Mouse (Mus musculus) frontal cortex, postnatal 14 days (tissue): ENCODE measurements at regions not wholly inside any gene's neighbourhood (a gene's known extent, or its start where the extent isn't known, plus 50 kb on each side); places are given as distances from the start of the nearest gene placed in this dataset.

Experiments
- DNase-seq, 2 experiments: peaks; one replicate each; pipeline ENCODE4 v3.0.0; 2022; ENCODE audit warnings: low spot score in 2 of 2

DNA sequence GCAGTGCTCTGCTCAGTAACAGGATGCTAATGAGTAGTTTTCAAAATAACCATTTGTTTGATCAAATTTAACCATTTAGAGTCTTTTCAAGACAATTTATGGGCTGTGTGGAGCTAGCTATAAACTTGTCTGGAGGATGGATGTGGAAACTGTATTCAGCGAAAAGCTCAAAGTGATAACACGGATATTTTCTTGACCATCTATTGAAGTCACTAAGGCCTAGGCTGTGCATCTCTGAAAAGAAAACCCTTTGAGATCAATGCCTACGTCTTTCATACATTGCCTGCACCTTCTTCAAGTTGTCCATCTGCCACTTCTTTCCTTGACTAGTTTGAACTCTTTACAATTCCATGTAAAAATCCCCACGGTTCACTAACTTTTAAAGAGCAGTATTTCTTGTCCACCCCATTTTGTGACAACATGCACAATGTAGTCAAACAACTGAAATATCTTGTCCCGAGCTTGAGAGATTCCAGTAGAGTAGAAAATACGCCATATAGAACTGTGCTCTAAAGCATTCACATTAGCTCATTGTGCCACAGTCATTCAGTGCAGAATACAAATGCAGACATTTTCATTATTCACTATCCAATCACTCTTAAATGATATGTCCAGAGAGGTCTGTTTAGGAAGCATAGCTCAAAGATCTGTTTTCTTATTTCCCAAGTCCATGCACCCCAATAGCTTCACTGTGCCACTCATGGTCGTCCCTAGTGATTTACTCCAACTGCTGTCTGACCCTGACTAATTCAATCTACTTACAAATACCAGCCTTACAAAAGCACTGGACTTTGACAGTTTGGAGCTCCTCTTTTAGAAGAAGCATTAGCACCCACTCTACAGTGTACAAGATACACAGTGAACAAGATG, 165.7 kb upstream of the 4930447F04Rik start:
- no peak for DNase-seq

DNA sequence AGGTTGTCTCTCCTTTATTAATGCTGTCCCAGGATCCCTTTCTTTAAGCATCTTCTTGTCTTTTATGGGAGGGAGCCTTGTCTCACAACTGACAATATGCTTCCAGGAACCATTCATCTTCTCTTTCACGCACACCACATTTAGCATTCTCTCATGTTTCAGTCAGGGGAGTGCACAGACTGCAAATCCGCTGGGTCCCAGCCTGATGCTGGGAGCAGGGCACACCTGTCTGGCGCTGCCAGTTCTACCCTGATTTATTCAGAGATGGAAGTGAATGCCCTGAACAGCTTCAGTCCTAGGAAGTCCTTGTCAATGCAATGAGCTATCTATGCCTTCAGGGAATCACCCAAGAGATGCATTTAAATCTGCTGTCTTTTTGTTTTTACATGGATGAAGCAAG, 161.0 kb upstream of the 4930447F04Rik start:
- no peak for DNase-seq

DNA sequence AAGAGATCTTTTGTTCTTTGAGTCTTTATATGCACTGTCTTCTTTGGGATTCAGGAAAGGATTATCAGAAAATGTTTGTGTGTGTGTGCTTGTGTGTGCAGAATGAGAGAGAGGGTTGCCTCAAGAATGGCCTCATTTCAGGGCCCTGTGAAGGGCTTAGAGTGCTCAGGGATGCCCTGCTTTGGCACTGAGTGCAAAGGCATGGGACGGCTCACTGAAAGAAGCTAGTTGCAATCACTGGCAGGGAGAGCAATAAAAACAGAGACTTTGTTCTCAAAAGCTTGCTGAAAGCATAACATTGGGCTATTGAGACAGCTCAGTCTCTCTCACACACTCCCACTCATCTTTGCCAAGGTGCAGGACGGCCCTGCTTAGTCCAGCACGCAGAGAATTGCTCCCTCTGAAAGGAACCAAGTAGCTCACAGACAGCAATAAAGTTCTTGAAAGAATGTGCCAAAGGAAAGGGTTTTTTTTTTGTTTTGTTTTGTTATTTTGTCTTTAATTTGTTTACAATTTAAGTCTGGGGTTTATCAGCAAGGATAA, 157.5 kb upstream of the 4930447F04Rik start:
- peak in 1 of 2 experiments; percentile 2 for DNase-seq
